Mouse (Mus musculus): ENCODE results near the gene 4930435E12Rik. TPM values are rescaled to one million over a fixed set of nuclear protein-coding genes. Genes with fewer than 3 reads are reported as not detected.

The 4930435E12Rik gene
- total and polyA plus RNA-seq, 3 experiments: not detected

GRCm38 (mm10) chr16:38776342-38776741 lies 52.2 kb downstream of the 4930435E12Rik start:
- Histone ChIP-seq H3K9ac (ENCODE audit: low read depth, low read length) (no peak overlapping the region), H3K79me2 (replicated peaks; ENCODE audit: control insufficient read depth, insufficient read depth, low read length) (no peaks in the 10 kb centered on the region), H3K36me3 (ENCODE audit: control insufficient read depth, insufficient read depth, low read length) (no peaks in the 10 kb centered on the region), H3K27me3 (ENCODE audit: control insufficient read depth, insufficient read depth, low read length) (no peaks in the 10 kb centered on the region), H3K27ac (no peak overlapping the region), H3K4me3 (no peak overlapping the region), H3K4me1 (ENCODE audit: control insufficient read depth, insufficient read depth, low read length) (no peaks in the 10 kb centered on the region)
- intact Hi-C loops (cut with DNase I): no loop called here
- 58% methylated on average over 6 of the region's 6 CpGs for WGBS
- no peak for DNase-seq
- TF ChIP-seq POLR2A (IDR thresholded peaks at IDR 0.05; ENCODE audit: insufficient read depth, low read depth, low read length) (no peak), CTCF (IDR thresholded peaks at IDR 0.05) (peak; percentile 26)

- WGBS: 63% methylated on average over 7 of the region's 7 CpGs
- H3K79me2 ChIP-seq (replicated peaks; ENCODE audit: control insufficient read depth, insufficient read depth, low read length): no peaks in the 10 kb centered on the region
- H3K4me3 ChIP-seq: no peak overlapping the region
- no peak for DNase-seq
- H3K9ac ChIP-seq (ENCODE audit: low read depth, low read length): no peak overlapping the region
- H3K4me1 ChIP-seq (ENCODE audit: control insufficient read depth, insufficient read depth, low read length): no peaks in the 10 kb centered on the region
- TF ChIP-seq POLR2A (IDR thresholded peaks at IDR 0.05; ENCODE audit: insufficient read depth, low read depth, low read length) (no peak), EP300 (IDR thresholded peaks at IDR 0.05; ENCODE audit: insufficient read depth, low read depth, low read length) (no peak), CTCF (IDR thresholded peaks at IDR 0.05) (no peak)
- intact Hi-C loops (cut with DNase I): no loop called here
- no peak overlapping the region for H3K27ac ChIP-seq
- H3K36me3 ChIP-seq (ENCODE audit: control insufficient read depth, insufficient read depth, low read length): no peaks in the 10 kb centered on the region
- H3K27me3 ChIP-seq (ENCODE audit: control insufficient read depth, insufficient read depth, low read length): no peaks in the 10 kb centered on the region
These were observed 53.4 kb downstream of the 4930435E12Rik start for GRCm38 (mm10) chr16:38774964-38775746.

- DNase-seq: no peak
- Histone ChIP-seq H3K27ac (no peak overlapping the region), H3K36me3 (ENCODE audit: control insufficient read depth, insufficient read depth, low read length) (no peaks in the 10 kb centered on the region), H3K79me2 (replicated peaks; ENCODE audit: control insufficient read depth, insufficient read depth, low read length) (no peaks in the 10 kb centered on the region), H3K4me1 (ENCODE audit: control insufficient read depth, insufficient read depth, low read length) (no peaks in the 10 kb centered on the region), H3K9ac (ENCODE audit: low read depth, low read length) (no peak overlapping the region), H3K27me3 (ENCODE audit: control insufficient read depth, insufficient read depth, low read length) (no peaks in the 10 kb centered on the region), H3K4me3 (no peak overlapping the region)
- 45% methylated on average over 12 of the region's 12 CpGs for WGBS
- no peak for TF ChIP-seq POLR2A (IDR thresholded peaks at IDR 0.05; ENCODE audit: insufficient read depth, low read depth, low read length)
- no peak for TF ChIP-seq CTCF (IDR thresholded peaks at IDR 0.05)
- no peak for TF ChIP-seq EP300 (IDR thresholded peaks at IDR 0.05; ENCODE audit: insufficient read depth, low read depth, low read length)
- intact Hi-C loops (cut with DNase I): no loop called here
These were observed 55.5 kb downstream of the 4930435E12Rik start for GRCm38 (mm10) chr16:38772906-38773496.

GRCm38 (mm10) chr16:38771145-38771544 lies 57.4 kb downstream of the 4930435E12Rik start:
- H3K27me3 ChIP-seq (ENCODE audit: control insufficient read depth, insufficient read depth, low read length): no peaks in the 10 kb centered on the region
- H3K4me1 ChIP-seq (ENCODE audit: control insufficient read depth, insufficient read depth, low read length): no peaks in the 10 kb centered on the region
- H3K27ac ChIP-seq: no peak overlapping the region
- intact Hi-C loops (cut with DNase I): no loop called here
- no peak overlapping the region for H3K4me3 ChIP-seq
- 98% methylated on average over 6 of the region's 6 CpGs for WGBS
- H3K9ac ChIP-seq (ENCODE audit: low read depth, low read length): no peak overlapping the region
- no peak for DNase-seq
- peaks cover 2% of the 10 kb centered on the region for H3K36me3 ChIP-seq (ENCODE audit: control insufficient read depth, insufficient read depth, low read length)
- TF ChIP-seq POLR2A (IDR thresholded peaks at IDR 0.05; ENCODE audit: insufficient read depth, low read depth, low read length) (no peak), EP300 (IDR thresholded peaks at IDR 0.05; ENCODE audit: insufficient read depth, low read depth, low read length) (no peak), CTCF (IDR thresholded peaks at IDR 0.05) (no peak)
- H3K79me2 ChIP-seq (replicated peaks; ENCODE audit: control insufficient read depth, insufficient read depth, low read length): no peaks in the 10 kb centered on the region

- intact Hi-C loops (cut with DNase I): no loop called here
- Histone ChIP-seq H3K4me1 (ENCODE audit: control insufficient read depth, insufficient read depth, low read length) (no peaks in the 10 kb centered on the region), H3K4me3 (no peak overlapping the region), H3K9ac (ENCODE audit: low read depth, low read length) (no peak overlapping the region), H3K36me3 (ENCODE audit: control insufficient read depth, insufficient read depth, low read length) (peaks cover 2% of the 10 kb centered on the region), H3K27me3 (ENCODE audit: control insufficient read depth, insufficient read depth, low read length) (no peaks in the 10 kb centered on the region), H3K79me2 (replicated peaks; ENCODE audit: control insufficient read depth, insufficient read depth, low read length) (no peaks in the 10 kb centered on the region), H3K27ac (no peak overlapping the region)
- DNase-seq: no peak
- no peak for TF ChIP-seq POLR2A (IDR thresholded peaks at IDR 0.05; ENCODE audit: insufficient read depth, low read depth, low read length)
- no peak for TF ChIP-seq CTCF (IDR thresholded peaks at IDR 0.05)
- no peak for TF ChIP-seq EP300 (IDR thresholded peaks at IDR 0.05; ENCODE audit: insufficient read depth, low read depth, low read length)
- WGBS: 77% methylated on average over 9 of the region's 9 CpGs
These were observed 59.0 kb downstream of the 4930435E12Rik start for GRCm38 (mm10) chr16:38769529-38769928.

GRCm38 (mm10) chr16:38768386-38768785 lies 60.2 kb downstream of the 4930435E12Rik start:
- H3K4me1 ChIP-seq (ENCODE audit: control insufficient read depth, insufficient read depth, low read length): peaks cover 2% of the 10 kb centered on the region; the same call in 1 of the 2 replicates
- 92% methylated on average over 8 of the region's 8 CpGs for WGBS
- H3K79me2 ChIP-seq (replicated peaks; ENCODE audit: control insufficient read depth, insufficient read depth, low read length): no peaks in the 10 kb centered on the region
- intact Hi-C loops (cut with DNase I): loop anchor here (1.0 kb wide), 1 partner anchor 12 kb away; no protein-coding TSS in a partner anchor
- H3K27ac ChIP-seq: no peak overlapping the region
- no peaks in the 10 kb centered on the region for H3K27me3 ChIP-seq (ENCODE audit: control insufficient read depth, insufficient read depth, low read length)
- H3K4me3 ChIP-seq: no peak overlapping the region
- DNase-seq: no peak
- no peak for TF ChIP-seq CTCF (IDR thresholded peaks at IDR 0.05)
- TF ChIP-seq POLR2A (IDR thresholded peaks at IDR 0.05; ENCODE audit: insufficient read depth, low read depth, low read length): no peak
- no peak for TF ChIP-seq EP300 (IDR thresholded peaks at IDR 0.05; ENCODE audit: insufficient read depth, low read depth, low read length)
- no peak overlapping the region for H3K9ac ChIP-seq (ENCODE audit: low read depth, low read length)
- peaks cover 7% of the 10 kb centered on the region for H3K36me3 ChIP-seq (ENCODE audit: control insufficient read depth, insufficient read depth, low read length)
